Mouse (Mus musculus) bone marrow, adult 2 months (tissue): Measurements from ENCODE around the gene Rasgrp3. TPM values are rescaled to one million over a fixed set of nuclear protein-coding genes. Genes with fewer than 3 reads are reported as not detected.

Experiments used
- H3K27ac ChIP-seq: fragments of 200-500 bp; 2 replicates; pipeline ENCODE4 v1.5.1; 2012; ENCODE audit warnings: low read depth, mild to moderate bottlenecking, control low read depth, inconsistent platforms, low read length; ENCODE audit not compliant: control insufficient read depth, poor library complexity, insufficient read depth
- H3K4me1 ChIP-seq: fragments of 200-500 bp; 2 replicates; pipeline ENCODE4 v1.6.1; 2011; ENCODE audit warnings: low read length; ENCODE audit not compliant: control insufficient read depth, insufficient read depth
- H3K4me3 ChIP-seq: fragments of 200-500 bp; replicated peaks from 2 replicates; pipeline ENCODE3; 2011; ENCODE audit warnings: mild to moderate bottlenecking, low read depth, low read length, control low read depth; ENCODE audit not compliant: control insufficient read depth
- CTCF ChIP-seq: fragments of 200-500 bp; IDR thresholded peaks from 2 replicates; pipeline ENCODE4 v1.5.1; 2011; ENCODE audit warnings: low read length, control low read depth; ENCODE audit not compliant: control insufficient read depth, insufficient read depth
- POLR2A ChIP-seq: fragments of 200-500 bp; IDR thresholded peaks from 2 replicates; pipeline ENCODE4 v1.6.1; 2011; ENCODE audit warnings: low read depth, mild to moderate bottlenecking, control low read depth, low read length, borderline replicate concordance; ENCODE audit not compliant: control insufficient read depth
- WGBS: fragments of 180-500 bp; shearing (Covaris S2); methylation state at CpG from one replicate; pipeline ENCODE4 v1.1.7; 2018; 5-methylcytosine and 5-hydroxymethylcytosine counted together
- polyA plus RNA-seq: library from polyadenylated mRNA; stranded (reverse); fragments of >200 nt; gene quantifications from 2 replicates; pipeline ENCODE4 v1.2.4, GENCODE M21; 2011; ENCODE audit warnings: low replicate concordance; ENCODE audit not compliant: missing spikeins, insufficient read depth, insufficient read length

Rasgrp3 gene
- polyA plus RNA-seq, 1 experiment, result 4.3 TPM

DNA sequence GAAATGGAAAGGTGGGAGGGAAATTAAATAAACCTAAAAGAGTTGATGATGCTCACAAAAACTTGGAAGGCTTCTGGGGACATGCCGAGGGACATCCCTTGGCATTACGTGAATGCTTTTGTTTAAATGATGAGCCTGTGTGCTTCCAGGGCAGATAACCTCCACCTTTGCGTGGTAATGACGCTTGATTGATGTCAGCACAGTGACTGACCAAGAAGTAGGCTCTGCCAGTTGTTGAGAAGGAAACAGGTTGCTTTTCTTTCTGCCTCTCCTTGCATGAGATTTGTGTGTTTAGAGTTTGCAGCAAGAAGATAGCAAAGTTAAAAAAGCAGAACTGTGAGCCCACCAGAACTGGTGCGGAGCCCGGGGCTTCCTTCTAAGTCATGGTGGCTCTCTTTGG is 1.1 kb downstream of the Rasgrp3 start:
- no peak for TF ChIP-seq POLR2A
- TF ChIP-seq CTCF, result no peak
- H3K4me1 ChIP-seq, result no peaks in the 10 kb centered on the region; the same call in 1 of the 2 replicates
- no peak overlapping the region for H3K27ac ChIP-seq
- 26% methylated on average over 6 of the region's 6 CpGs for WGBS
- no peak overlapping the region for H3K4me3 ChIP-seq

DNA sequence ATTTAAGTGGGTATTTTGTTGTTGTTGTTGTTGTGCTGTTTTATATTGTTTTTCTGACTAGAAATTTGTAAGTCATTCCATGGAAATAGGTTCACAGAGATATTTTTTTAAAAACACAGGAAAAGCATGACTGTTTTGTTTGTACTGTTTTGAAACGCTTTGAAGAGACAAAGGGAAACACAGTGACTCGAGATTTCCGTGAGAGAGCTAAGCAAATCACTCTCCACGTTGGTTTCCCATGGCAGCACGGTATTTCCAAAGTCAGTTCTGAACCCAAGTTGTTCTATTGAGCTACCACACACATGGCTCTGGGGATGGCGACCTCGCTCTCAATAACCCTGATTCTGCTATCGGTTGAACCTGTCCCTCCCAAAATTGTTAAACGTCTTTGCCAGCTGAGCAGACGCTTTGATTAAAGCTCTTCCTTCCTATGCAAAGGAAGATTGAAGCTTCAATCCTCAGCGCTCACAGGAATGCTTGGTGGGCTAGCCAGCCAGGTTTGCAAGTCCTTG is 1.6 kb downstream of the Rasgrp3 start:
- 50% methylated on average over 11 of the region's 11 CpGs for WGBS
- no peaks in the 10 kb centered on the region; the same call in 1 of the 2 replicates for H3K4me1 ChIP-seq
- TF ChIP-seq POLR2A (no peak), CTCF (no peak)
- H3K4me3 ChIP-seq, result no peak overlapping the region
- H3K27ac ChIP-seq, result no peak overlapping the region

DNA sequence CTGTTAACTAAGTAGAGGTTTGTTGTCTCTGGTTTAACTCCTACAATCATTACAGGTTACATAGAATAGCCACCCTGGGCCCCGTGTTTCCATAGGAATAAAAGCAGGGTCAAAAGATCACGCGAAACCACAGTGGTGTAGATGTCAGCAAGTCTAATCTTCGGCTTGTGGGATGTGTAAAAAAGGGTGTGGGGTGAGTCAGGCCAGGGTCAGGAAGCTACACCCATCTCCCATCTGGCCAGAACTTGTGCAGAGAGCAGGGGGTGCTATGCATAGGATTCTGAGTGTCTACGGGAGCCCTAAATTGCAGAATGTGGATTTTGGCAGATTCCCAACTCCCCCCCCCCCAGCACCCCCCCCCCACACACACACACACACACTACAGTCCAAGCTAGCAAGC is 2.5 kb downstream of the Rasgrp3 start:
- Histone ChIP-seq H3K27ac (no peak overlapping the region), H3K4me3 (no peak overlapping the region), H3K4me1 (peaks cover 3% of the 10 kb centered on the region; the same call in 1 of the 2 replicates)
- 52% methylated on average over 5 of the region's 5 CpGs for WGBS
- no peak for TF ChIP-seq POLR2A
- no peak for TF ChIP-seq CTCF

DNA sequence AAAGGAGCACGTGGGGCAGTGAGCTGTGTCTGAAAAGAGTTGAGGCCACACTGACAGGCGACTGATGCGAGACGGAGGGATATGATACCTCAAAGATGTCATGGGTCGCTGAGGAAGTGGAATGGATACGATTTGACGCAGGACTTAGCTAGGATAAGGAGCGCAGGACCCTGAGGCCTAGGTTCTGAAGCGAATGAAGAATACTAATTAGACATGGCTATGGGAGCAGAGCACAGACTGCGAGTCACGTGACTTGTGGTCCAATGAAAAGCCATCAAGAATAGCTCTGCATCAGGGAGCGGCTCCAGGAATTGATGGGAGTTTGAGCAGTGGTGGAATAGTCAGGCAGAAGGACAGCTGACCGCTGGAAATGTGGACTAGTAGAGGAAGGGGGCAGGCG is 3.4 kb downstream of the Rasgrp3 start:
- 85% methylated on average over 14 of the region's 14 CpGs for WGBS
- Histone ChIP-seq H3K4me1 (peaks cover 3% of the 10 kb centered on the region; the same call in 1 of the 2 replicates), H3K4me3 (no peak overlapping the region), H3K27ac (no peak overlapping the region)
- TF ChIP-seq CTCF, result no peak
- TF ChIP-seq POLR2A, result no peak

DNA sequence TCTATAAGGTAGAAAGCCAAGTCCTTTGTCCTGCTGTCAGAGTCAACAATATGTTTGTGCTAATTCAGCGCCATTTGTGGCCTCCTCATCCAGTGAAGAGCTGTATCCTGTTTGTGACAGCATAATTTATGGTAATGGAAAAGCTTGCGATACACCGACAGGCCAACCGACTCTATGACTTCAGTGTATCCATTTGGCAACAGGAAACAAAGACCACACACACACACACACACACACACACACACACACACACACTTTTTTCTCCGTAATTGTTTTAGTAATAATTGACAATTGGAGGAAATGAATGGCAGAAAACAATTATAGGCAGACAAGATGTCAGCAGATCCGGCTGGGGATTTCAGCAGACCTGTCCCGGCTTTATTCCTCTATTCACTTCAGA is 4.9 kb downstream of the Rasgrp3 start:
- Histone ChIP-seq H3K27ac (no peak overlapping the region), H3K4me1 (peaks cover 3% of the 10 kb centered on the region; the same call in 1 of the 2 replicates)
- WGBS, result 16% methylated on average over 7 of the region's 7 CpGs

DNA sequence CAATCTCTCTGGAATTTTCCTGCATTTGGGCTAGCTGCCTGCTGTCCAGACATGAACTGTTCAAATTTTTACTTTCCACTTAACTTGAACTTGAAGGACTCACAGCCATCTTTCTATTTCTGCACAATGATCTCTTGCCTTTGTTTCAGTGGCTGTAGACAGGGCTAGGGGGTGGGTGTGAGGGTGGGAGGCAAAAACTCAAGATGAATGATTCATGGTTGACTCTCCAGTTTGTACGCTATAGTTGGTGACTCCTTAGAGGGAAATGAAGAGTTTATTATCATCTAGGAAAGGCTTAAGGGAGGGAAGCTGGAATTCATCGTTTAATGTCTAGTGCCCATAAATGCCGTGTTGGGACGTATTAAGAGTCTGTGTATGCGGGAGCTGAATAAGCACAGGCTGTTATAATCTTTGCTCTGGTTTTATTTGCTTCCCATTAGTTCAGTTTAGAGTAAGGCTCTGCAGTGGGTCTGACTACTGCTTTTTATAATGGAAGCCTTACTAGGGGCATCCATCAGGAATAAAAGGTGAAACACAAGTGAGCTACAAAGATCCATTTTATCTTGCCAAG is 5.6 kb downstream of the Rasgrp3 start:
- Histone ChIP-seq H3K4me3 (no peak overlapping the region), H3K4me1 (peaks cover 3% of the 10 kb centered on the region; the same call in 1 of the 2 replicates), H3K27ac (no peak overlapping the region)
- no peak for TF ChIP-seq POLR2A
- no peak for TF ChIP-seq CTCF
- 85% methylated on average over 5 of the region's 5 CpGs for WGBS

More for the DNA sequence above, 4.9 kb downstream of the Rasgrp3 start:
- TF ChIP-seq CTCF (no peak), POLR2A (no peak)
- no peak overlapping the region for H3K4me3 ChIP-seq

DNA sequence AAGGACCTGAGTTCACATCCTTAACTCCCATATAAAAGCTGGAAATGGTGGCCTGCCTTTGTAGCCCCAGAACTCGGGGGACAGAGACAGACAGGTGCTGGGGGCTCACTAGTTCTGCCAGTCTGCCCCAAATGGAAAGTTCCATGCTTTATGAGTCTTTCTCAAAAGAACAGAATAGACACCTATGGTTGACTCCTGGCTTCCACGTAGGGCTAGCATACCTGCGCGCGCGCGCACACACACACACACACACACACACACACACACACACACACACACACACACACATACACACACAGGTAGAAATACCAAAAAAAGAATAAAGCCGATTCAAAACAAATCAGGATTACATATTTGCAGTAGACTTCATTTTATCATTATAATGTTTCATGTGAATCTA is 6.7 kb downstream of the Rasgrp3 start:
- WGBS, result 90% methylated on average over 8 of the region's 8 CpGs
- H3K4me3 ChIP-seq, result no peak overlapping the region
- H3K27ac ChIP-seq, result no peak overlapping the region
- H3K4me1 ChIP-seq, result peaks cover 3% of the 10 kb centered on the region; the same call in 1 of the 2 replicates
- TF ChIP-seq CTCF (no peak), POLR2A (no peak)

DNA sequence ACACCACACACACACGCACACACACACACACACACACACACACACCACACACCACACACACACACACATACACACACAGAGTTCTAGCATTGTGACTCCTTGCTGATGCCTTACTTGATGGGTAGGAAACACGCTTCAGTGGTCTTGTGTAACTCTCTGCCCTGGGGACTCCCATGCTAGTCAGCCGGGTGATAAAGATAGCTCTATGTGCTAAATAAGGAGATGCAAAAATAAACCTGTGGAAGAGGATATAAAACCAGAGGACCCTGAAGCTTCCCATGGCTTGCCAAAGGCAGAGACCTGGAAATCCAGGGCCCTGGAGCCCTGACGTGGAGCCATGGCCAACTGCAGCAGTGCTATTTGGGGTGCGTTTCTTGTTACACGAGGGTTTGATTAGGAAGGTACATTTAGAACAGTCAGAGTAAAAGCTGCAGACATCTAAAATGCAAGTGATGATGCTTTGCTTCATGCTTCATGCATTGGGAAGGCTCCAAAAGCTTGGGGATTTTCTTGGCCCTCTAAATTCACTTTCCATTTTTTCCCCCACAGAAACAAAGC is 7.4 kb downstream of the Rasgrp3 start:
- Histone ChIP-seq H3K4me3 (no peak overlapping the region), H3K27ac (0 out of 2 replicates have a peak overlapping the region, but pooled peaks have one; percentile 33), H3K4me1 (peaks cover 3% of the 10 kb centered on the region; the same call in 1 of the 2 replicates)
- WGBS, result 54% methylated on average over 6 of the region's 6 CpGs
- TF ChIP-seq POLR2A (no peak), CTCF (no peak)

DNA sequence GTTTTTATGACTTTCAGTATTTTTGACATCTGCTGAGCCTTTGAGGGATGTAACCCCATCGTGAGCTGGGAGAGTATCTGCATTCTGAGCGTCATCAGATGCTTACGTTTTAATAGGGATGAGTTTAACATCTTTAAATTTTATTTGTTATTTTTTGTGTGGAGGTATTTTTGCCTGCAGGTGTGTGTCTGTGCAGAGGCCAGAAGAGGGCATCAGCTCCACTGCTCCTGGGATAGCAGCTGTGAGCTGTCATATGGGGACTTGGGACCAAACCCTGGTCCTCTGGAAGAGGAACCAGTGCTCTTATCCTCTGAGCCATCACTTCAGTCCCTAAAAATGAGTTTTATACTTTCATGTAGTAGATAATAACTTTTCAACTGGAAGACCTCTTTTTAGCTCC is 12.6 kb downstream of the Rasgrp3 start:
- Histone ChIP-seq H3K27ac (no peak overlapping the region), H3K4me3 (no peak overlapping the region), H3K4me1 (no peaks in the 10 kb centered on the region)
- TF ChIP-seq POLR2A (no peak), CTCF (no peak)
- 90% methylated on average over 3 of the region's 3 CpGs for WGBS

DNA sequence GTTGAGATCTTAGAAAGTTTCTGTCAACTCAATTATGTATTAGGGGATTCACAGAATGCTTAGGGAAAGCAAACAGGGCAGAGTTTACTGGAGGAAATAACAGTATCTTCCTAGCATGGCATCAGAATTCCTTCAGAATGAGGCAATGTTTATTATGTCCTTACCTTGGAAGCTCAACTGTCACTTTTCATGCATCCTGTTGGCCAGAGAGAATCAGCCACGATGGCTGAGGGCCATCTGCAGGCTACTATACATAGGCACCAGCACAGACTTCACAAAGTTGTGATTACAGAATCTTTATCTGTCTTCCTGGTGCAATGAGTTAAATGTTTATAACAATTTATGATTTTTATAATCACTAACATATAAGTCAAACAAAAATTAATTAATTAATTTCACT is 13.3 kb downstream of the Rasgrp3 start:
- Histone ChIP-seq H3K27ac (no peak overlapping the region), H3K4me1 (no peaks in the 10 kb centered on the region), H3K4me3 (no peak overlapping the region)
- 22% methylated on average over 1 of the region's 1 CpGs for WGBS
- TF ChIP-seq POLR2A (no peak), CTCF (no peak)
